Comparison of ENCODE assay signal across 8 mouse cellular contexts in genomic region chr2:122378421-122379291, GRCm38 (mm10). TPM values are rescaled to one million over a fixed set of nuclear protein-coding genes. Genes with fewer than 3 reads are reported as not detected.
DNase-seq lines count a peak whose midpoint lies in the region; ATAC-seq and TF ChIP-seq lines count a peak whose summit lies in the region.

No protein-coding gene starts in this region.

- peak overlapping the region; percentile 96 for H3K27ac ChIP-seq in forebrain, embryonic 16.5 days (ENCODE audit: low read length)
- H3K27ac ChIP-seq in lung, embryonic 14.5 days (ENCODE audit: low read depth), result peak overlapping the region; percentile 95; the same call in 1 of the 2 replicates
- peak overlapping the region; percentile 26; the same call in 1 of the 2 replicates for H3K27ac ChIP-seq in stomach, embryonic 15.5 days

- H3K27me3 ChIP-seq in forebrain, embryonic 16.5 days (replicated peaks; ENCODE audit: control insufficient read depth, insufficient read depth, low read length), result no peaks in the 10 kb centered on the region
- H3K27me3 ChIP-seq in lung, embryonic 14.5 days (ENCODE audit: insufficient read depth, low read length), result no peaks in the 10 kb centered on the region
- H3K27me3 ChIP-seq in stomach, embryonic 15.5 days (replicated peaks), result no peaks in the 10 kb centered on the region

- no peaks in the 10 kb centered on the region for H3K36me3 ChIP-seq in forebrain, embryonic 16.5 days (ENCODE audit: control insufficient read depth, insufficient read depth)
- H3K36me3 ChIP-seq in lung, embryonic 14.5 days (ENCODE audit: insufficient read depth), result no peaks in the 10 kb centered on the region
- no peaks in the 10 kb centered on the region for H3K36me3 ChIP-seq in stomach, embryonic 15.5 days

- WGBS in forebrain, embryonic 16.5 days, result 18% methylated on average over 8 of the region's 8 CpGs
- 16% methylated on average over 8 of the region's 8 CpGs for WGBS in lung, embryonic 14.5 days
- WGBS in stomach, embryonic 15.5 days, result 17% methylated on average over 8 of the region's 8 CpGs

- peak overlapping the region; percentile 75 for H3K4me3 ChIP-seq in forebrain, embryonic 16.5 days (replicated peaks; ENCODE audit: low read length)
- peak overlapping the region; percentile 60 for H3K4me3 ChIP-seq in lung, embryonic 14.5 days (ENCODE audit: low read depth, low read length)
- peak overlapping the region; percentile 61 for H3K4me3 ChIP-seq in stomach, embryonic 15.5 days (replicated peaks)

- H3K9ac ChIP-seq in forebrain, embryonic 16.5 days (replicated peaks; ENCODE audit: low read depth, low read length), result peak overlapping the region; percentile 14; the same call in 1 of the 2 replicates
- H3K9ac ChIP-seq in lung, embryonic 14.5 days, result no peak overlapping the region
- no peak overlapping the region for H3K9ac ChIP-seq in stomach, embryonic 15.5 days

- no peaks in the 10 kb centered on the region for H3K9me3 ChIP-seq in forebrain, embryonic 16.5 days (ENCODE audit: control insufficient read depth, low read length)
- no peaks in the 10 kb centered on the region for H3K9me3 ChIP-seq in lung, embryonic 14.5 days (ENCODE audit: low read depth, low read length)
- H3K9me3 ChIP-seq in stomach, embryonic 15.5 days, result no peaks in the 10 kb centered on the region

- no peak for TF ChIP-seq POLR2A in brain, embryonic 14.5 days (IDR thresholded peaks at IDR 0.05; ENCODE audit: borderline replicate concordance, extremely low read depth, insufficient read depth, insufficient read length, poor library complexity, severe bottlenecking)

- ATAC-seq in forebrain, embryonic 16.5 days, result no peak
- no peak for ATAC-seq in lung, embryonic 14.5 days (ENCODE audit: insufficient read depth)
- no peak for ATAC-seq in stomach, embryonic 15.5 days (ENCODE audit: insufficient read depth, low FRiP score, low read depth)

- TF ChIP-seq CTCF in brain, embryonic 14.5 days (IDR thresholded peaks at IDR 0.05; ENCODE audit: borderline replicate concordance, extremely low read depth, insufficient read depth, insufficient read length), result peak; percentile 54; the same call in 1 of the 2 replicates
- peak; percentile 64 for TF ChIP-seq CTCF in lung, embryonic 14.5 days (IDR thresholded peaks at IDR 0.05; ENCODE audit: low read depth)

- H3K4me2 ChIP-seq in forebrain, embryonic 16.5 days (ENCODE audit: low read length), result peak overlapping the region; percentile 55
- H3K4me2 ChIP-seq in lung, embryonic 14.5 days, result peak overlapping the region; percentile 67
- peak overlapping the region; percentile 53 for H3K4me2 ChIP-seq in stomach, embryonic 15.5 days

- peak; percentile 65 for DNase-seq in layer of hippocampus, adult 9-11 months
- DNase-seq in layer of hippocampus, adult 8-10 months (ENCODE audit: low spot score in 2 of 2), result no peak
- DNase-seq in brain, embryonic 14.5 days (ENCODE audit: low read depth), result peak; percentile 88
- peak; percentile 50 for DNase-seq in kidney, adult 18-20 months
- peak; percentile 81 for DNase-seq in lung, embryonic 14.5 days
- no peak for DNase-seq in spleen, adult 18-20 months

- peaks cover 9% of the 10 kb centered on the region for H3K4me1 ChIP-seq in forebrain, embryonic 16.5 days (replicated peaks; ENCODE audit: control insufficient read depth, insufficient read depth, low read length)
- no peaks in the 10 kb centered on the region for H3K4me1 ChIP-seq in lung, embryonic 14.5 days (ENCODE audit: insufficient read depth)
- H3K4me1 ChIP-seq in stomach, embryonic 15.5 days, result peaks cover 2% of the 10 kb centered on the region; the same call in 1 of the 2 replicates

RNA-seq across cellular contexts. Expression of gene Shf, which starts 9.7 kb away (rescaled TPM):
- 10 to 100 TPM; 56.6 to 66.5 (median 61.5) TPM for total RNA-seq in layer of hippocampus, adult 8-10 months (2022)
- polyA plus RNA-seq in brain, embryonic 14.5 days (2012; rRNA removed), result 84.9 and 88.6 TPM in 2 replicates
- polyA plus RNA-seq in forebrain, embryonic 16.5 days (2015; fragmentation: Nextera tagmentation; extraction: Ambion mirVana), result 6.6 and 9.5 TPM in 2 replicates
- polyA plus RNA-seq in lung, embryonic 14.5 days (2014; fragmentation: Nextera tagmentation; extraction: Ambion mirVana), result 3.7 and 5.1 TPM in 2 replicates
- 2.3 and 2.6 TPM in 2 replicates for polyA plus RNA-seq in stomach, embryonic 15.5 days (2015; fragmentation: Nextera tagmentation; extraction: Ambion mirVana)

RNA-seq across cellular contexts. Expression of gene Slc28a2, which starts 47.6 kb away (rescaled TPM):
- 1 to 10 TPM in 1 of 4 experiments, under 1 TPM in 3; 0.19 to 1.3 (median 0.56) TPM for total RNA-seq in layer of hippocampus, adult 8-10 months (2022)
- polyA plus RNA-seq in brain, embryonic 14.5 days (2012; rRNA removed), result 0.04 and 0.05 TPM in 2 replicates
- 0.15 TPM in 1 of 2 replicates, not detected in the other for polyA plus RNA-seq in forebrain, embryonic 16.5 days (2015; fragmentation: Nextera tagmentation; extraction: Ambion mirVana)
- 0.12 and 0.26 TPM in 2 replicates for polyA plus RNA-seq in lung, embryonic 14.5 days (2014; fragmentation: Nextera tagmentation; extraction: Ambion mirVana)
- 14.3 and 20.0 TPM in 2 replicates for polyA plus RNA-seq in stomach, embryonic 15.5 days (2015; fragmentation: Nextera tagmentation; extraction: Ambion mirVana)

Comparison
In these comparisons a context has a peak if more than half of its experiments do, and no peak if none do; other contexts are left out.
1. DNase-seq: peak in layer of hippocampus, adult 9-11 months (single experiment), brain, embryonic 14.5 days (single experiment), kidney, adult 18-20 months (single experiment) and lung, embryonic 14.5 days (single experiment); none in layer of hippocampus, adult 8-10 months (0 of 2) and spleen, adult 18-20 months (0 of 2).
2. H3K27ac ChIP-seq: peak in every context shown above with its lines; median percentile 96 in forebrain, embryonic 16.5 days; 95 in lung, embryonic 14.5 days; 26 in stomach, embryonic 15.5 days.
3. RNA of gene Slc28a2, which starts 47.6 kb away (polyA plus RNA-seq): 14.3 to 20.0 TPM in stomach, embryonic 15.5 days; 0.12 to 0.26 TPM in lung, embryonic 14.5 days, 0.15 TPM in forebrain, embryonic 16.5 days and 0.04 to 0.05 TPM in brain, embryonic 14.5 days; every median in the first group is over 10 times any median in the second.
4. Peak in every context shown above with its lines, with median percentiles within 50 percentile points of each other: H3K4me2 ChIP-seq and H3K4me3 ChIP-seq.